Comparison of ENCODE assay signal across 9 mouse cellular contexts in genomic region chr4:148040933-148041610, GRCm38 (mm10). TPM values are rescaled to one million over a fixed set of nuclear protein-coding genes. Genes with fewer than 3 reads are reported as not detected.
DNase-seq lines count a peak whose midpoint lies in the region; TF ChIP-seq lines count a peak whose summit lies in the region.
"Had no signal": no experiment of that assay in that cellular context is flagged by ENCODE, and none has a peak within 500 bp of the region (broad histone marks: within the 10 kb centered on the region; RNA-seq: fewer than 3 reads in every experiment).

No protein-coding gene starts in this region.

- H3K27me3 ChIP-seq in C2C12 (ENCODE audit: control insufficient read depth, insufficient read depth, insufficient read length) = no peaks in the 10 kb centered on the region

- no peak for TF ChIP-seq CTCF in C2C12 (IDR thresholded peaks at IDR 0.05; ENCODE audit: control insufficient read depth, insufficient read depth, insufficient read length)
- no peak for TF ChIP-seq CTCF in lung, adult 2 months (IDR thresholded peaks at IDR 0.05; ENCODE audit: insufficient read depth, low read length)
- no peak for TF ChIP-seq CTCF in olfactory bulb, adult 2 months (IDR thresholded peaks at IDR 0.05; ENCODE audit: insufficient read depth, low read depth, low read length)

- H3K79me2 ChIP-seq in C2C12 (ENCODE audit: control insufficient read depth, insufficient read depth) = peaks cover 41% of the 10 kb centered on the region

- 1% methylated on average over 19 of the region's 19 CpGs for WGBS in lung, adult 2 months
- 10% methylated on average over 19 of the region's 19 CpGs for WGBS in olfactory bulb, adult 2 months

- H3K79me3 ChIP-seq in C2C12 (ENCODE audit: low read depth) = peaks cover 10% of the 10 kb centered on the region

- peaks cover 17% of the 10 kb centered on the region for H3K36me3 ChIP-seq in C2C12 (ENCODE audit: control insufficient read depth, insufficient read depth)

- H3K4me3 ChIP-seq in C2C12 (ENCODE audit: insufficient read depth, poor library complexity, severe bottlenecking) = peak overlapping the region; percentile 28
- H3K4me3 ChIP-seq in lung, adult 2 months (replicated peaks; ENCODE audit: extremely low read depth, low read depth, low read length) = peak overlapping the region; percentile 23
- H3K4me3 ChIP-seq in olfactory bulb, adult 2 months (ENCODE audit: insufficient read depth, low read depth, low read length) = peak overlapping the region; percentile 30

- peak; percentile 63; the same call in 1 of the 2 replicates for TF ChIP-seq POLR2A in lung, adult 2 months (IDR thresholded peaks at IDR 0.05; ENCODE audit: borderline replicate concordance, extremely low read depth, low read depth, low read length)
- 0 out of 2 replicates have a peak, but pooled peaks have one; percentile 24 for TF ChIP-seq POLR2A in olfactory bulb, adult 2 months (IDR thresholded peaks at IDR 0.05; ENCODE audit: insufficient read depth, low read depth, low read length)

- peak; percentile 92 to 94 for DNase-seq in adrenal gland, adult (ENCODE audit: inconsistent age in 2 of 2, low spot score in 1 of 2)
- peak; percentile 58 for DNase-seq in embryo, embryonic 11.5 days (ENCODE audit: low read depth, low spot score)
- peak; percentile 83 to 92 for DNase-seq in heart, adult 18-20 months
- DNase-seq in kidney, adult 18-20 months = peak; percentile 74
- DNase-seq in lung, adult 2 months = peak; percentile 76
- DNase-seq in urinary bladder, postnatal 4 days (ENCODE audit: low spot score in 2 of 2) = peak; percentile 75 to 77

- H3K4me1 ChIP-seq in lung, adult 2 months (ENCODE audit: control insufficient read depth, insufficient read depth, low read length) = peaks cover 15% of the 10 kb centered on the region
- peaks cover 24% of the 10 kb centered on the region for H3K4me1 ChIP-seq in olfactory bulb, adult 2 months (ENCODE audit: control insufficient read depth, insufficient read depth, low read length)

- no peak overlapping the region for H3K27ac ChIP-seq in olfactory bulb, adult 2 months (ENCODE audit: insufficient read depth, low read depth, low read length)

- H3ac ChIP-seq in C2C12 (ENCODE audit: control insufficient read depth, insufficient read length, low read depth) = peak overlapping the region; percentile 51

TF ChIP-seq in C2C12, 6 proteins besides CTCF, POLR2A, EP300 and RAD21:
- no peak for TF ChIP-seq MYOG (IDR thresholded peaks at IDR 0.05; ENCODE audit: control insufficient read depth, extremely low read depth, insufficient read length)

RNA-seq across cellular contexts. Expression of gene Mthfr, which starts 2.2 kb away (rescaled TPM):
- polyA plus RNA-seq in C2C12 (2012; fragmentation: generic; extraction: Trizol) = 16.1 TPM
- total RNA-seq in heart, adult 18-20 months (2021) = 10 to 100 TPM in 1 of 2 experiments, 1 to 10 TPM in 1; 7.9 to 10.7 TPM
- polyA plus RNA-seq in lung, adult 2 months (2012; rRNA removed) = 34.8 and 38.9 TPM in 2 replicates
- not detected in 2 replicates for polyA plus RNA-seq in olfactory bulb, adult 2 months (2012; ENCODE audit: insufficient read depth, insufficient read length, low replicate concordance, missing spikeins)

RNA-seq across cellular contexts. Expression of gene Clcn6, which starts 2.5 kb away (rescaled TPM):
- polyA plus RNA-seq in C2C12 (2012; fragmentation: generic; extraction: Trizol) = 11.5 TPM
- total RNA-seq in heart, adult 18-20 months (2021) = 1 to 10 TPM; 7.8 to 8.0 TPM
- 14.1 and 14.9 TPM in 2 replicates for polyA plus RNA-seq in lung, adult 2 months (2012; rRNA removed)
- polyA plus RNA-seq in olfactory bulb, adult 2 months (2012; ENCODE audit: insufficient read depth, insufficient read length, low replicate concordance, missing spikeins) = not detected in 2 replicates

RNA-seq across cellular contexts. Expression of gene Nppa, which starts 40.5 kb away (rescaled TPM):
- polyA plus RNA-seq in C2C12 (2012; fragmentation: generic; extraction: Trizol) = not detected
- 1,000 to 10,000 TPM; 1,365 to 1,908 TPM for total RNA-seq in heart, adult 18-20 months (2021)
- 31.3 and 55.1 TPM in 2 replicates for polyA plus RNA-seq in lung, adult 2 months (2012; rRNA removed)
- not detected in 2 replicates for polyA plus RNA-seq in olfactory bulb, adult 2 months (2012; ENCODE audit: insufficient read depth, insufficient read length, low replicate concordance, missing spikeins)
- polyA plus RNA-seq: gonadal fat pad, adult 2 months had no signal

RNA-seq across cellular contexts. Expression of gene Agtrap, which starts 46.8 kb away (rescaled TPM):
- polyA plus RNA-seq in C2C12 (2012; fragmentation: generic; extraction: Trizol) = 8.2 TPM
- total RNA-seq in heart, adult 18-20 months (2021) = 10 to 100 TPM; 47.8 to 50.4 TPM
- 50.1 and 56.8 TPM in 2 replicates for polyA plus RNA-seq in lung, adult 2 months (2012; rRNA removed)
- not detected in 2 replicates for polyA plus RNA-seq in olfactory bulb, adult 2 months (2012; ENCODE audit: insufficient read depth, insufficient read length, low replicate concordance, missing spikeins)

RNA-seq across cellular contexts. Expression of gene Nppb, which starts 55.5 kb away (rescaled TPM):
- polyA plus RNA-seq in C2C12 (2012; fragmentation: generic; extraction: Trizol) = 1.2 TPM
- 100 to 1,000 TPM; 170 to 310 TPM for total RNA-seq in heart, adult 18-20 months (2021)
- polyA plus RNA-seq in lung, adult 2 months (2012; rRNA removed) = not detected in 2 replicates
- not detected in 2 replicates for polyA plus RNA-seq in olfactory bulb, adult 2 months (2012; ENCODE audit: insufficient read depth, insufficient read length, low replicate concordance, missing spikeins)
- polyA plus RNA-seq: gonadal fat pad, adult 2 months had no signal

Comparison
In these comparisons a context has a peak if more than half of its experiments do, and no peak if none do; other contexts are left out.
1. RNA of gene Nppa, which starts 40.5 kb away (polyA plus RNA-seq): 31.3 to 55.1 TPM in lung, adult 2 months; not detected in C2C12 (single experiment) and not detected in olfactory bulb, adult 2 months; every median in the first group is over 10 times any median in the second.
2. Peak in every context shown above with its lines, with median percentiles within 50 percentile points of each other: H3K4me3 ChIP-seq and DNase-seq.